Mouse (Mus musculus) right cerebral cortex, postnatal 10 days (tissue): ENCODE measurements at regions not wholly inside any gene's neighbourhood (a gene's known extent, or its start where the extent isn't known, plus 50 kb on each side); places are given as distances from the start of the nearest gene placed in this dataset.

Experiments
- DNase-seq, 2 experiments: peaks; one replicate each; pipeline ENCODE4 v3.0.0; 2021; ENCODE audit warnings: low spot score in 2 of 2

DNA sequence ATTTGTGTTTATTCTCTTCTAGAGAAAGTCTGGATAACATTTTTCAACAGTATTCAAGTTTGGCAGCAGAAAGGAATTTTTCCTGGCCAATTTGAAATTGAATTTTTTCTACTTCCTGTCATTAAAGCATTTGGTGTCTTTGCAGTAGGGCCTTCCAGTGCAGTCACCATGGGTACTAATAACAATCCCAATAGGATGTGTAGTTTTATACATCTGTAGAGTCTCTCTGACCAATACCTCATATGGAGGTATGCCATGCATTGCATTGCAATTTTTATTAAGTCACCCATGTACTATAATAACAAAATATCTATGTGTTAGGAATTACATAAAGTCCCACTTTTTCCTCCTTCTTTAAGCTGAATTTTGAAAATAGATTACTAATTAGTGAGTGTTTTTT, 2257.4 kb upstream of the Aga start:
- DNase-seq = no peak

DNA sequence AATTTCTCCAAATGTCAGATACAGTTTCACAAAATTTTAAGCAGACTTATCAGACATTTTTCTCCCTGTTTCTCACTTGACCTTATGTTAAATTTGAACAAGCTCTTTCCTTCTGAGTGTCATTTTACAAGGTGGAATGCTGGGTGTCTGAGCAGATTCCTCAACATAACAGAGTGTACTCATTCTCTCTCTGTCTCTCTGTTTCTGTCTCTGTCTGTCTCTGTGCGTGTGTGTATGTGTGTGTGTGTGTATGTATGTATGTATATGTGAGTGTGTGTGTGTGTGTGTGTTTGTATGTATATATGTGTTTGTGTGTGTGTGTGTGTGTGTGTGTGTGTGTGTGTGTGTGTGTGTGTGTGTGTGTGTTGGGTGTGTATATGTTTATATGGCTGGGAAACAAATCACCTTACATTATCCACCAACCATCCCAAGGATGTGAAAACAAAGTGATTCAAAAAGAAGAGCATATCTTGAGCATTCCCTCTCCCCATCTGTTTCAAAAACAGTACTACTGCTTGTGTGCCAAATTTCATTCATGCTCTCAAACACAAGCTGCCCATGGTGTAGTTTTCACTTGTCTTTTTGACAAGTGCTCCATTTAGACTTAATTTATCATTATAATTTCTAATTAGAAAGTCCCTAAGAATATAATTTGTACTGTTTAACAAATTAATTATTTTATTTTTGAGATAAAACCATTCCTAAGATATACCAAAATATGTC, 2213.1 kb upstream of the Aga start:
- DNase-seq = peak in 1 of 2 experiments; percentile 17
